Mouse (Mus musculus) fat pad, adult 2 months (tissue): Measurements from ENCODE around the gene Rnf2.
"Not testable (repeated sequence)": the region's sequence is repeated elsewhere in the genome, so short reads cannot be mapped to it uniquely, and the experiment has no call there.

ENCODE experiments used
- DNase-seq: peaks from one replicate; pipeline ENCODE4 v3.0.0-alpha.2; 2011; ENCODE audit warnings: low read depth, low spot score; ENCODE audit errors: extremely low read depth

Rnf2 gene

GRCm38 (mm10) chr1:151489806-151490205 is 10.9 kb downstream of the Rnf2 start:
- no peak for DNase-seq

GRCm38 (mm10) chr1:151484754-151485153 is 16.0 kb downstream of the Rnf2 start:
- no peak for DNase-seq

GRCm38 (mm10) chr1:151483568-151483967 is 17.2 kb downstream of the Rnf2 start:
- no peak for DNase-seq

- DNase-seq = no peak
Observed at GRCm38 (mm10) chr1:151482497-151482896, 18.3 kb downstream of the Rnf2 start.

- DNase-seq = not testable (repeated sequence)
Observed at GRCm38 (mm10) chr1:151472386-151472785, 28.4 kb downstream of the Rnf2 start.

GRCm38 (mm10) chr1:151471429-151471828 is 29.3 kb downstream of the Rnf2 start:
- DNase-seq = no peak

- DNase-seq = no peak
Observed at GRCm38 (mm10) chr1:151466571-151466970, 34.2 kb downstream of the Rnf2 start.

- DNase-seq = no peak
Observed at GRCm38 (mm10) chr1:151464914-151465313, 35.8 kb downstream of the Rnf2 start.

GRCm38 (mm10) chr1:151461265-151461664 is 39.5 kb downstream of the Rnf2 start:
- DNase-seq = no peak

GRCm38 (mm10) chr1:151457087-151457486 is 43.7 kb downstream of the Rnf2 start:
- DNase-seq = no peak

- DNase-seq = no peak
Observed at GRCm38 (mm10) chr1:151451946-151452345, 48.8 kb downstream of the Rnf2 start.

GRCm38 (mm10) chr1:151450851-151451250 is 49.9 kb downstream of the Rnf2 start:
- no peak for DNase-seq

GRCm38 (mm10) chr1:151449866-151450265 is 50.9 kb downstream of the Rnf2 start:
- DNase-seq = no peak

- DNase-seq = no peak
Observed at GRCm38 (mm10) chr1:151435431-151435830, 65.3 kb downstream of the Rnf2 start.

- no peak for DNase-seq
Observed at GRCm38 (mm10) chr1:151429316-151429715, 71.4 kb downstream of the Rnf2 start.

- DNase-seq = peak; percentile 94
Observed at GRCm38 (mm10) chr1:151428263-151429221, 72.2 kb downstream of the Rnf2 start, which contains the start of the genes Swt1 and Trmt1l. Swt1 (minus strand) TSS chr1:151428455. Trmt1l (plus strand) TSS chr1:151428542.

- no peak for DNase-seq
Observed at GRCm38 (mm10) chr1:151427888-151428262, 72.9 kb downstream of the Rnf2 start.

GRCm38 (mm10) chr1:151426947-151427600 is 73.7 kb downstream of the Rnf2 start:
- no peak for DNase-seq

GRCm38 (mm10) chr1:151422178-151422577 is 78.6 kb downstream of the Rnf2 start:
- DNase-seq = no peak

- DNase-seq = no peak
Observed at GRCm38 (mm10) chr1:151409827-151410226, 90.9 kb downstream of the Rnf2 start.
